Mouse (Mus musculus) C2C12 (cell line): ENCODE results near the gene Lgi2.

Experiments used
- CEBPB ChIP-seq: IDR thresholded peaks from one replicate; pipeline ENCODE4 v1.6.1; 2011; ENCODE audit warnings: low read depth, mild to moderate bottlenecking, control low read depth, moderate library complexity
- CTCF ChIP-seq: IDR thresholded peaks from one replicate; pipeline ENCODE4 v1.5.1; 2011; ENCODE audit not compliant: control insufficient read depth, insufficient read depth, insufficient read length
- MAX ChIP-seq: IDR thresholded peaks from one replicate; pipeline ENCODE4 v1.6.1; 2011; ENCODE audit warnings: mild to moderate bottlenecking, control low read depth
- MYOD1 ChIP-seq: IDR thresholded peaks from one replicate; pipeline ENCODE4 v1.6.1; 2011; ENCODE audit warnings: low read depth; ENCODE audit not compliant: control insufficient read depth, insufficient read length
- MYOG ChIP-seq: IDR thresholded peaks from one replicate; pipeline ENCODE4 v1.6.1; 2011; ENCODE audit not compliant: control insufficient read depth, insufficient read length; ENCODE audit errors: extremely low read depth
- USF1 ChIP-seq: IDR thresholded peaks from one replicate; pipeline ENCODE4 v1.6.1; 2011; ENCODE audit warnings: low read depth, mild to moderate bottlenecking, control low read depth, moderate library complexity

DNA sequence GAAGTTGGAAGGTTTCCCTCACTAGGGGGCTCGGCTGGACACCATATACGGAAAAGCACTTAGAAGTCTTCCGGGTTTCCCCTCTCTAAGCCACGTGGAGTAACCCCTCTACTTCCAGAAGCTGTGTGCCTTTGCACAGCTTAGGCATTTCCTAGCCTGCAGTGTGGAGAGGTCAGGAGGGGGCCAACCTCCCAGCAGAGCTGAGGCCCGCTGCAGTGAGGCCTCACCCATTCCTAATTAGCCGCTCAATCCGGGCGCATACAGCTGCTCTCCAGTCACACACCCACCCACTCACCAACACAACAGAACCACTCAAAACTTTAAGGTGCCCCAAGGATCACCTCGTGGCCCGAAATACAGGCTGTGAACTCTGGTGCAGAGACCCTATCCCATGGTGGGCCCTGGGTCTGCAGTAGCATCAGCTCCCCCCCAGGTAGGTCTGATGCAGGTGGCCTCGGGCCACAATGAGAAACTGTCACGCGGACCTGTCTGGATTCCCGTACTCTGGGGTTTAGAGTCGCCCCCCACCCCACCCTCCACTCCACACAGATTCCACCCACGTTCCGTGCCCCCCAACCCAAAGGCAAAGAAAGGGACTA is 949 bp downstream of the Lgi2 start:
- TF ChIP-seq CEBPB = no peak
- TF ChIP-seq CTCF = no peak
- TF ChIP-seq MYOG = no peak
- TF ChIP-seq MAX = no peak
- no peak for TF ChIP-seq USF1
- TF ChIP-seq MYOD1 = no peak
